Mouse (Mus musculus) lung, embryonic 14.5 days (tissue): Measurements from ENCODE around the gene Stx3. TPM values are rescaled to one million over a fixed set of nuclear protein-coding genes. Genes with fewer than 3 reads are reported as not detected.
A peak's percentile ranks its signal among the peaks of the same experiment; 100 is the strongest.

Experiments used
- ATAC-seq: fragments of 200-750 bp; cut with Nextera tagmentation; 2 replicates; pipeline ENCODE4 v1.8.0; 2017; ENCODE audit warnings: mild to moderate bottlenecking, moderate TSS enrichment, moderate library complexity; ENCODE audit not compliant: insufficient read depth
- DNase-seq: peaks from one replicate; pipeline ENCODE4 v3.0.0-alpha.2; 2015
- H3K27ac ChIP-seq: fragments of 300-500 bp; sonication (generic); 2 replicates; pipeline ENCODE4 v1.5.1; 2014; ENCODE audit warnings: low read depth, mild to moderate bottlenecking, moderate library complexity
- H3K27me3 ChIP-seq: fragments of 300-500 bp; sonication (generic); 2 replicates; pipeline ENCODE4 v1.6.1; 2014; ENCODE audit warnings: low read length, control low read depth; ENCODE audit not compliant: insufficient read depth
- H3K36me3 ChIP-seq: fragments of 300-500 bp; sonication (generic); 2 replicates; pipeline ENCODE4 v1.6.1; 2014; ENCODE audit warnings: control low read depth; ENCODE audit not compliant: insufficient read depth
- H3K4me1 ChIP-seq: fragments of 300-500 bp; sonication (generic); 2 replicates; pipeline ENCODE4 v1.6.1; 2014; ENCODE audit warnings: antibody characterized with exemption, control low read depth; ENCODE audit not compliant: insufficient read depth
- H3K4me2 ChIP-seq: fragments of 300-500 bp; sonication (generic); 2 replicates; pipeline ENCODE4 v1.6.1; 2014; ENCODE audit warnings: mild to moderate bottlenecking
- H3K4me3 ChIP-seq: fragments of 300-500 bp; sonication (generic); 2 replicates; pipeline ENCODE4 v1.5.1; 2014; ENCODE audit warnings: low read depth, low read length
- H3K9ac ChIP-seq: fragments of 300-500 bp; sonication (generic); 2 replicates; pipeline ENCODE4 v1.6.1; 2014
- H3K9me3 ChIP-seq: fragments of 300-500 bp; sonication (generic); 2 replicates; pipeline ENCODE4 v1.6.1; 2016; ENCODE audit warnings: low read depth, low read length, control low read depth
- CTCF ChIP-seq: IDR thresholded peaks from 2 replicates; pipeline ENCODE4 v1.5.1; 2016; ENCODE audit warnings: antibody characterized with exemption, low read depth
- WGBS: fragments of 180-500 bp; shearing (Covaris S2); extraction: QIAGEN DNeasy Blood & Tissue Kit; methylation state at CpG from one replicate; pipeline ENCODE4 v1.1.7; 2014; 5-methylcytosine and 5-hydroxymethylcytosine counted together
- polyA plus RNA-seq: library from polyadenylated mRNA; unstranded; fragments of >200 nt; fragmentation: Nextera tagmentation; extraction: Ambion mirVana; gene quantifications from 2 replicates; pipeline ENCODE4 v1.2.1, GENCODE M21; 2014

The Stx3 gene
- polyA plus RNA-seq, 1 experiment from 2014 or later, result 17.2 TPM

GRCm38 (mm10) chr19:11769257-11769920 is 49.8 kb downstream of the Stx3 start:
- no peak for DNase-seq
- peak overlapping the region; percentile 63 for H3K4me2 ChIP-seq
- H3K36me3 ChIP-seq, result peaks cover 15% of the 10 kb centered on the region
- 88% methylated on average over 5 of the region's 5 CpGs for WGBS
- TF ChIP-seq CTCF, result no peak
- no peaks in the 10 kb centered on the region for H3K4me1 ChIP-seq
- H3K9me3 ChIP-seq, result no peaks in the 10 kb centered on the region
- H3K4me3 ChIP-seq, result peak overlapping the region; percentile 55; the same call in 1 of the 2 replicates
- no peak overlapping the region for H3K27ac ChIP-seq
- ATAC-seq, result 0 out of 2 replicates have a peak, but pooled peaks have one; percentile 2
- no peaks in the 10 kb centered on the region for H3K27me3 ChIP-seq
- H3K9ac ChIP-seq, result no peak overlapping the region

- Histone ChIP-seq H3K4me3 (no peak overlapping the region), H3K27me3 (no peaks in the 10 kb centered on the region), H3K9me3 (no peaks in the 10 kb centered on the region), H3K9ac (no peak overlapping the region), H3K27ac (no peak overlapping the region), H3K36me3 (peaks cover 3% of the 10 kb centered on the region; the same call in 1 of the 2 replicates), H3K4me1 (no peaks in the 10 kb centered on the region), H3K4me2 (no peak overlapping the region)
- ATAC-seq (no peak), DNase-seq (peak; percentile 83)
- peak; percentile 78 for TF ChIP-seq CTCF
- WGBS, result 13% methylated on average over 3 of the region's 3 CpGs
These were observed 51.0 kb downstream of the Stx3 start for GRCm38 (mm10) chr19:11768163-11768562.

GRCm38 (mm10) chr19:11766413-11766812 is 52.8 kb downstream of the Stx3 start:
- H3K27ac ChIP-seq, result no peak overlapping the region
- no peak for TF ChIP-seq CTCF
- no peaks in the 10 kb centered on the region for H3K27me3 ChIP-seq
- no peaks in the 10 kb centered on the region for H3K9me3 ChIP-seq
- no peak overlapping the region for H3K4me2 ChIP-seq
- ATAC-seq (no peak), DNase-seq (no peak)
- WGBS, result 54% methylated on average over 4 of the region's 4 CpGs
- no peaks in the 10 kb centered on the region for H3K36me3 ChIP-seq
- H3K4me1 ChIP-seq, result no peaks in the 10 kb centered on the region
- H3K4me3 ChIP-seq, result no peak overlapping the region
- H3K9ac ChIP-seq, result no peak overlapping the region

- H3K4me1 ChIP-seq, result no peaks in the 10 kb centered on the region
- no peaks in the 10 kb centered on the region for H3K9me3 ChIP-seq
- no peak overlapping the region for H3K4me2 ChIP-seq
- no peaks in the 10 kb centered on the region for H3K27me3 ChIP-seq
- peak; percentile 18; the same call in 1 of the 2 replicates for TF ChIP-seq CTCF
- H3K36me3 ChIP-seq, result no peaks in the 10 kb centered on the region
- H3K9ac ChIP-seq, result no peak overlapping the region
- H3K27ac ChIP-seq, result no peak overlapping the region
- peak; percentile 12 for DNase-seq
- H3K4me3 ChIP-seq, result no peak overlapping the region
- no peak for ATAC-seq
- WGBS, result 74% methylated on average over 3 of the region's 3 CpGs
These were observed 54.1 kb downstream of the Stx3 start for GRCm38 (mm10) chr19:11765059-11765458.

GRCm38 (mm10) chr19:11747298-11747697 is 71.9 kb downstream of the Stx3 start, which contains the start of gene Gif:
TSS of gene Gif (plus strand) at chr19:11747554.
- 67% methylated on average over 2 of the region's 2 CpGs for WGBS
- no peaks in the 10 kb centered on the region for H3K36me3 ChIP-seq
- H3K4me2 ChIP-seq, result no peak within 1 kb of the TSS
- H3K4me1 ChIP-seq, result no peaks in the 10 kb centered on the region
- no peaks in the 10 kb centered on the region for H3K27me3 ChIP-seq
- TF ChIP-seq CTCF, result no peak
- no peak for DNase-seq
- H3K9me3 ChIP-seq, result no peaks in the 10 kb centered on the region
- no peak for ATAC-seq
- H3K9ac ChIP-seq, result no peak within 1 kb of the TSS
- no peak within 1 kb of the TSS for H3K4me3 ChIP-seq
- H3K27ac ChIP-seq, result no peak within 1 kb of the TSS

GRCm38 (mm10) chr19:11745680-11746079 is 73.5 kb downstream of the Stx3 start:
- Histone ChIP-seq H3K9me3 (no peaks in the 10 kb centered on the region), H3K4me2 (no peak overlapping the region), H3K4me1 (no peaks in the 10 kb centered on the region), H3K27me3 (no peaks in the 10 kb centered on the region), H3K9ac (no peak overlapping the region), H3K36me3 (no peaks in the 10 kb centered on the region), H3K27ac (no peak overlapping the region), H3K4me3 (no peak overlapping the region)
- DNase-seq (no peak), ATAC-seq (no peak)
- TF ChIP-seq CTCF, result no peak

- H3K9me3 ChIP-seq, result no peaks in the 10 kb centered on the region
- no peak for TF ChIP-seq CTCF
- no peaks in the 10 kb centered on the region for H3K36me3 ChIP-seq
- DNase-seq (no peak), ATAC-seq (no peak)
- no peak overlapping the region for H3K4me2 ChIP-seq
- no peaks in the 10 kb centered on the region for H3K27me3 ChIP-seq
- no peak overlapping the region for H3K4me3 ChIP-seq
- H3K27ac ChIP-seq, result no peak overlapping the region
- H3K9ac ChIP-seq, result no peak overlapping the region
- no peaks in the 10 kb centered on the region for H3K4me1 ChIP-seq
- WGBS, result 35% methylated on average over 1 of the region's 1 CpGs
These were observed 82.7 kb downstream of the Stx3 start for GRCm38 (mm10) chr19:11736455-11736854.
